Mouse (Mus musculus) heart, adult 2 months (tissue): Measurements from ENCODE around the gene Ccdc189.

Experiments used
- CTCF ChIP-seq: fragments of 200-600 bp; IDR thresholded peaks from 2 replicates; pipeline ENCODE4 v1.8.1; 2022; ENCODE audit warnings: antibody characterized with exemption, mild to moderate bottlenecking, moderate library complexity
- POLR2A ChIP-seq: fragments of 200-500 bp; IDR thresholded peaks from 2 replicates; pipeline ENCODE4 v1.6.1; 2011; ENCODE audit warnings: mild to moderate bottlenecking, low read depth, low read length, control low read depth; ENCODE audit not compliant: insufficient read depth

DNA sequence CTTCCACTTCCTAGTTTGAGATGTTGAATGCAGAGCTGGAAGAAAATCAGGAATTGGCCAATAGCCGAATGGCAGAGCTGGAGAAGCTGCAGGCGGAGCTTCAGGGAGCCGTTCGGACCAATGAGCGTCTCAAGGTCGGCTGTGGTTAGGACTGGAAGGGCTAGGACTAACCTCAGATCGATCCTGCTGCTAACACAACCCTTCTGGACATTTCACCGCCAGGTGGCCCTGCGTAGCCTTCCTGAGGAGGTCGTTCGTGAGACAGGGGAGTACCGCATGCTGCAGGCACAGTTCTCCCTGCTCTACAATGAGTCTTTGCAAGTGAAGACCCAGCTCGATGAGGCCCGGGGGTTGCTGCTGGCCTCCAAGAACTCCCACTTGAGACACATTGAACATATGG lies 4.2 kb upstream of the Ccdc189 start:
- TF ChIP-seq CTCF (no peak), POLR2A (no peak)
